Mouse (Mus musculus) left cerebral cortex, postnatal 14 days (tissue): ENCODE data around the gene Cbln3. TPM values are rescaled to one million over a fixed set of nuclear protein-coding genes. Genes with fewer than 3 reads are reported as not detected.

Source experiments
- DNase-seq, 2 experiments: peaks; one replicate each; pipeline ENCODE4 v3.0.0; 2021 to 2022; ENCODE audit warnings: low spot score in 2 of 2, mixed read lengths in 1 of 2
- intact Hi-C: fragments of 180-260 bp; cut with DNase I; formaldehyde crosslinking; loops from one replicate; pipeline ENCODE4 v1.15.1; 2025
- long read RNA-seq, 2 experiments: library from polyadenylated mRNA; stranded (forward); transcript quantifications; one replicate each; pipeline ENCODE4 v2.0.0; 2021
- total RNA-seq, 2 experiments: library from RNA; stranded (reverse); gene quantifications; 2 replicates each; pipeline ENCODE4 v1.2.3; 2021

The Cbln3 gene
- total RNA-seq, result 1 to 10 TPM in 1 of 2 experiments, under 1 TPM in 1; 0.23 to 1.1 TPM
- long read RNA-seq, experiment 1, result 0 reads
- long read RNA-seq, experiment 2, result 0 reads

- intact Hi-C loops, result no loop called here
- no peak for DNase-seq
Measured at GRCm38 (mm10) chr14:55884166-55884565, at the start of gene Cbln3. TSS of gene Cbln3 (minus strand) at chr14:55884392.

- intact Hi-C loops, result no loop called here
- DNase-seq, result no peak
Measured at GRCm38 (mm10) chr14:55933586-55933985, 49.4 kb upstream of the Cbln3 start.

GRCm38 (mm10) chr14:55929263-55929997 lies 45.2 kb upstream of the Cbln3 start:
- intact Hi-C loops, result no loop called here
- no peak for DNase-seq

GRCm38 (mm10) chr14:55926847-55927246 lies 42.7 kb upstream of the Cbln3 start:
- no peak for DNase-seq
- intact Hi-C loops, result no loop called here

- intact Hi-C loops, result no loop called here
- DNase-seq, result no peak
Measured at GRCm38 (mm10) chr14:55922475-55923232, 38.5 kb upstream of the Cbln3 start.

- peak; percentile 88 to 89 for DNase-seq
- intact Hi-C loops, result loop anchor here (2.0 to 10.0 kb wide), 5 partner anchors 44 to 234 kb away; partner anchors contain the start of genes Adcy4, Ltb4r1, Nfatc4 and Tinf2
Measured at GRCm38 (mm10) chr14:55918240-55919082, 34.3 kb upstream of the Cbln3 start.

GRCm38 (mm10) chr14:55913406-55913805 lies 29.2 kb upstream of the Cbln3 start:
- intact Hi-C loops, result loop anchor here (10.0 kb wide), 1 partner anchor 229 kb away; the partner anchor contains the start of gene Tinf2
- no peak for DNase-seq

- intact Hi-C loops, result no loop called here
- DNase-seq, result no peak
Measured at GRCm38 (mm10) chr14:55905518-55905917, 21.3 kb upstream of the Cbln3 start.

GRCm38 (mm10) chr14:55900414-55900755 lies 16.2 kb upstream of the Cbln3 start:
- intact Hi-C loops, result no loop called here
- DNase-seq, result no peak

- intact Hi-C loops, result no loop called here
- peak; percentile 90 to 94 for DNase-seq
Measured at GRCm38 (mm10) chr14:55899701-55900413, 15.7 kb upstream of the Cbln3 start, which contains the start of gene Sdr39u1. TSS of gene Sdr39u1 (minus strand) at chr14:55900293.

GRCm38 (mm10) chr14:55898947-55899346 lies 14.8 kb upstream of the Cbln3 start:
- no peak for DNase-seq
- intact Hi-C loops, result no loop called here

GRCm38 (mm10) chr14:55897671-55898070 lies 13.5 kb upstream of the Cbln3 start:
- DNase-seq, result no peak
- intact Hi-C loops, result no loop called here

- intact Hi-C loops, result no loop called here
- no peak for DNase-seq
Measured at GRCm38 (mm10) chr14:55886571-55887382, 2.6 kb upstream of the Cbln3 start.

GRCm38 (mm10) chr14:55885791-55886271 lies 1.6 kb upstream of the Cbln3 start:
- intact Hi-C loops, result no loop called here
- DNase-seq, result peak; percentile 39 to 50

- no peak for DNase-seq
- intact Hi-C loops, result no loop called here
Measured at GRCm38 (mm10) chr14:55885114-55885790, 1.1 kb upstream of the Cbln3 start.

GRCm38 (mm10) chr14:55884713-55885113 lies 521 bp upstream of the Cbln3 start, which contains the start of gene Khnyn:
TSS of gene Khnyn (plus strand) at chr14:55884947.
- peak; percentile 75 to 78 for DNase-seq
- intact Hi-C loops, result no loop called here

GRCm38 (mm10) chr14:55883663-55884062 lies 529 bp downstream of the Cbln3 start:
- no peak for DNase-seq
- intact Hi-C loops, result no loop called here
